Mouse (Mus musculus) liver, embryonic 14.5 days (tissue): ENCODE results near the gene Dhfr. TPM values are rescaled to one million over a fixed set of nuclear protein-coding genes. Genes with fewer than 3 reads are reported as not detected.

Source experiments
- ATAC-seq: fragments of 200-750 bp; cut with Nextera tagmentation; 2 replicates; pipeline ENCODE4 v1.8.0; 2017; ENCODE audit warnings: moderate number of reproducible peaks, mild to moderate bottlenecking, moderate library complexity; ENCODE audit not compliant: insufficient read depth
- DNase-seq, 3 experiments: peaks; one replicate each; pipeline ENCODE4 v3.0.0-alpha.2; 2012 to 2013; ENCODE audit warnings: low read depth in 3 of 3, low spot score in 3 of 3
- H3K27ac ChIP-seq: fragments of 300-500 bp; sonication (generic); 2 replicates; pipeline ENCODE4 v1.5.1; 2014; ENCODE audit warnings: moderate library complexity, mild to moderate bottlenecking, control low read depth, inconsistent platforms
- H3K27me3 ChIP-seq: fragments of 300-500 bp; sonication (generic); 2 replicates; pipeline ENCODE4 v1.6.1; 2014; ENCODE audit warnings: mild to moderate bottlenecking, low read length, moderate library complexity; ENCODE audit not compliant: control insufficient read depth, insufficient read depth
- H3K36me3 ChIP-seq: fragments of 300-500 bp; sonication (generic); replicated peaks from 2 replicates; pipeline ENCODE4 v1.6.1; 2014; ENCODE audit warnings: low read depth; ENCODE audit not compliant: control insufficient read depth, insufficient read depth
- H3K4me1 ChIP-seq, 2 experiments: fragments of 200-500 bp in 1 of 2; fragments of 300-500 bp in 1 of 2; sonication (generic) in 1 of 2; replicated peaks; 2 replicates each; pipeline ENCODE4 v1.6.1; 2012 to 2014; ENCODE audit warnings: antibody characterized with exemption in 1 of 2, inconsistent platforms in 1 of 2, low read length in 1 of 2; ENCODE audit not compliant: control insufficient read depth in 2 of 2, insufficient read depth in 2 of 2
- H3K4me2 ChIP-seq: fragments of 300-500 bp; sonication (generic); 2 replicates; pipeline ENCODE4 v1.6.1; 2014; ENCODE audit warnings: low read depth, mild to moderate bottlenecking, control low read depth, moderate library complexity
- H3K4me3 ChIP-seq, 2 experiments: fragments of 200-500 bp in 1 of 2; fragments of 300-500 bp in 1 of 2; sonication (generic) in 1 of 2; 2 replicates each; pipeline ENCODE4 v1.5.1; 2012 to 2014; ENCODE audit warnings: low read depth in 2 of 2, low read length in 2 of 2, mild to moderate bottlenecking in 2 of 2, control low read depth in 1 of 2, inconsistent platforms in 1 of 2, moderate library complexity in 1 of 2; ENCODE audit not compliant: insufficient read depth in 1 of 2
- H3K9ac ChIP-seq: fragments of 300-500 bp; sonication (generic); replicated peaks from 2 replicates; pipeline ENCODE4 v1.6.1; 2014; ENCODE audit warnings: mild to moderate bottlenecking, control low read depth, moderate library complexity
- H3K9me3 ChIP-seq: fragments of 300-500 bp; sonication (generic); 2 replicates; pipeline ENCODE4 v1.6.1; 2016; ENCODE audit warnings: low read length, mixed read lengths; ENCODE audit not compliant: control insufficient read depth
- CTCF ChIP-seq: IDR thresholded peaks from 2 replicates; pipeline ENCODE4 v1.5.1; 2016; ENCODE audit warnings: antibody characterized with exemption, low read depth, control low read depth
- EP300 ChIP-seq: IDR thresholded peaks from 2 replicates; pipeline ENCODE4 v1.6.1; 2016; ENCODE audit warnings: antibody characterized with exemption, low read depth
- WGBS: fragments of 180-500 bp; shearing (Covaris S2); extraction: QIAGEN DNeasy Blood & Tissue Kit; methylation state at CpG from one replicate; pipeline ENCODE4 v1.1.7; 2014; ENCODE audit not compliant: insufficient replicate concordance; 5-methylcytosine and 5-hydroxymethylcytosine counted together
- polyA plus RNA-seq, 2 experiments: library from polyadenylated mRNA; depleted of rRNA in 1 of 2; stranded (reverse) in 1 of 2; unstranded in 1 of 2; fragments of >200 nt; fragmentation: Nextera tagmentation in 1 of 2; extraction: Ambion mirVana in 1 of 2; gene quantifications; 2 replicates each; pipeline versions ENCODE4 v1.2.1 to v1.2.3; 2012 to 2014

Gene Dhfr
- polyA plus RNA-seq, 2 experiments = 11.4 to 18.9 TPM

DNA sequence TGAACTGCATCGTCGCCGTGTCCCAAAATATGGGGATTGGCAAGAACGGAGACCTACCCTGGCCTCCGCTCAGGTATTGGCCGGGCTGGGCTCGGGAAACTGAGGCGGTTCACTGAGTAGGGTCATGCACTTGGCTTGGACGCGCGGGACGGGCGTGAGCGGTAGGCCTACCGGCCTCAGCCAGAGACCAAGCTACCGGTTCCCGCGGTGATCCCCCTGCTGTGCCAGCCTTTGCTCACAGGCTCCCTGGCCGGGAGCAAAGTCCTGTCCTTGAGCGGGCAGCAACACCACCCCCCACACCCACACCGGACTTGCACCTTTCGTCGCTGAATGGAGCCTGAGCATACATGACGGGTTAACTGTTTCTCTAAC lies 732 bp downstream of the Dhfr start:
- H3K4me3 ChIP-seq = peak overlapping the region; percentile 68 to 81
- H3K4me2 ChIP-seq = peak overlapping the region; percentile 68
- peaks cover 22% of the 10 kb centered on the region for H3K36me3 ChIP-seq
- H3K9me3 ChIP-seq = no peaks in the 10 kb centered on the region
- under 1% methylated on average over 24 of the region's 24 CpGs for WGBS
- peak overlapping the region; percentile 70 for H3K9ac ChIP-seq
- H3K4me1 ChIP-seq = peaks cover 2 to 18% of the 10 kb centered on the region in 2 experiments; a peak in 3 of 4 replicates
- peak overlapping the region; percentile 4; the same call in 1 of the 2 replicates for H3K27ac ChIP-seq
- no peak for TF ChIP-seq EP300
- no peak for TF ChIP-seq CTCF
- H3K27me3 ChIP-seq = no peaks in the 10 kb centered on the region
- DNase-seq (no peak), ATAC-seq (peak; percentile 32)

DNA sequence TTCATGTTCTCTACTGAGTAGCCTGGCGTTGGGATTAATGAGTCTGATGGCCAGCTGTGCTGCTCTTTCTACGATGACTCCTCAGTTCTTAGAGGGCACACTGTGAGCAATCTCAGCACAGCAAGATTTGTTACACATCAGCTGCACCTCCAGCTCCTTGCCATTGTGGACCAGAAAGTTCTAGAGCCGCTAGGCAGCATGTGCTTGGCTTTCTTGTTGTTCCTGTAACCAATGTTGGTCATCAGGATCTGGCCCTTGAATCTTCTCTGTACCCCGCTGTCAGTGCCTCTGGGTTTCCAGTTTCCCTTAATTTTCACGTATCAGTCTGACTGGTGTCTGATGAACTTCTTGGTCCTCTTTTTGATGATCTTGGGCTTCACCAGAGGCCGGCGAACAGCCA lies 1.9 kb downstream of the Dhfr start:
- Histone ChIP-seq H3K27ac (no peak overlapping the region), H3K27me3 (no peaks in the 10 kb centered on the region), H3K4me1 (peaks cover 2 to 18% of the 10 kb centered on the region in 2 experiments; a peak in 3 of 4 replicates), H3K4me3 (peak overlapping the region; percentile 68 to 81), H3K9me3 (no peaks in the 10 kb centered on the region), H3K36me3 (peaks cover 30% of the 10 kb centered on the region), H3K4me2 (peak overlapping the region; percentile 68), H3K9ac (no peak overlapping the region)
- ATAC-seq (no peak), DNase-seq (no peak)
- 71% methylated on average over 7 of the region's 7 CpGs for WGBS
- no peak for TF ChIP-seq EP300
- TF ChIP-seq CTCF = no peak

DNA sequence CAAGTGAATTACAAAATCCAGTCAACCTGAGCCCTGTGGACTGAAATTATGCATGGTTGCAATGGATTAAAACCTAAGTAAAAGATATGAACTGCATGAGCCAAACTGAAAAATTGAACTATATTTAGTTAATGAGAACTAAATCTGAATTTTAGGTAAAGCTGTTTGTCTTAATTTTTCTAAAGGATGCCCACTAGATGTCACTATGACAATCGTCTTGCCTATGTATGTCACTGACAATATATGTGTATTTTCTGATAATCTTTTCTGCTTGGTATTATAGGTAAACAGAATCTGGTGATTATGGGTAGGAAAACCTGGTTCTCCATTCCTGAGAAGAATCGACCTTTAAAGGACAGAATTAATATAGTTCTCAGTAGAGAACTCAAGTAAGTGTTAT lies 3.1 kb downstream of the Dhfr start:
- TF ChIP-seq CTCF (peak; percentile 6; the same call in 1 of the 2 replicates), EP300 (no peak)
- 34% methylated on average over 2 of the region's 2 CpGs for WGBS
- H3K27ac ChIP-seq = no peak overlapping the region
- H3K4me1 ChIP-seq = peaks cover 2 to 18% of the 10 kb centered on the region in 2 experiments; a peak in 3 of 4 replicates
- peaks cover 33% of the 10 kb centered on the region for H3K36me3 ChIP-seq
- H3K27me3 ChIP-seq = no peaks in the 10 kb centered on the region
- DNase-seq = no peak
- H3K4me3 ChIP-seq = no peak overlapping the region
- ATAC-seq = no peak
- H3K9ac ChIP-seq = no peak overlapping the region
- no peaks in the 10 kb centered on the region for H3K9me3 ChIP-seq
- H3K4me2 ChIP-seq = no peak overlapping the region

- 18% methylated on average over 2 of the region's 2 CpGs for WGBS
- Histone ChIP-seq H3K27ac (no peak overlapping the region), H3K9me3 (no peaks in the 10 kb centered on the region), H3K36me3 (peaks cover 45% of the 10 kb centered on the region), H3K27me3 (no peaks in the 10 kb centered on the region), H3K4me2 (no peak overlapping the region), H3K4me3 (no peak overlapping the region), H3K9ac (no peak overlapping the region), H3K4me1 (peaks cover 0 to 2% of the 10 kb centered on the region in 2 experiments; a peak in 1 of 4 replicates)
- peak; percentile 55; the same call in 1 of the 2 replicates for ATAC-seq
- no peak for TF ChIP-seq CTCF
- TF ChIP-seq EP300 = no peak
- no peak for DNase-seq
Measured at GRCm38 (mm10) chr13:92361609-92362008, 7.1 kb downstream of the Dhfr start.

GRCm38 (mm10) chr13:92365312-92365711 lies 10.8 kb downstream of the Dhfr start:
- Histone ChIP-seq H3K9me3 (no peaks in the 10 kb centered on the region), H3K27me3 (no peaks in the 10 kb centered on the region), H3K4me1 (no peaks in the 10 kb centered on the region), H3K4me2 (no peak overlapping the region), H3K9ac (no peak overlapping the region), H3K27ac (no peak overlapping the region), H3K36me3 (peaks cover 42% of the 10 kb centered on the region), H3K4me3 (no peak overlapping the region)
- TF ChIP-seq CTCF (no peak), EP300 (no peak)
- 77% methylated on average over 4 of the region's 4 CpGs for WGBS
- DNase-seq (no peak), ATAC-seq (no peak)
